Mouse (Mus musculus) erythroblast, adult 5-6 weeks (primary cell): ENCODE data around the gene Dennd4c. TPM values are rescaled to one million over a fixed set of nuclear protein-coding genes. Genes with fewer than 3 reads are reported as not detected.
"Not testable (repeated sequence)": the region's sequence is repeated elsewhere in the genome, so short reads cannot be mapped to it uniquely, and the experiment has no call there.

Experiments used
- ATAC-seq: replicated peaks from 2 replicates; pipeline ENCODE4 v1.8.0; 2016; ENCODE audit warnings: moderate number of reproducible peaks, mild to moderate bottlenecking, moderate TSS enrichment, inconsistent platforms; ENCODE audit not compliant: poor library complexity, low FRiP score, severe bottlenecking
- total RNA-seq, 2 experiments: library from RNA; stranded (forward) in 1 of 2; stranded (reverse) in 1 of 2; fragments of 150-400 nt in 1 of 2; fragments of 200-764, 138-1000 nt in 1 of 2; gene quantifications; 2 replicates each; pipeline versions ENCODE4 v1.2.3 to v1.2.4; 2015 to 2017; ENCODE audit warnings: low replicate concordance in 2 of 2

The Dennd4c gene
- total RNA-seq, 2 experiments from 2014 or later = 5.5 to 7.5 TPM

DNA sequence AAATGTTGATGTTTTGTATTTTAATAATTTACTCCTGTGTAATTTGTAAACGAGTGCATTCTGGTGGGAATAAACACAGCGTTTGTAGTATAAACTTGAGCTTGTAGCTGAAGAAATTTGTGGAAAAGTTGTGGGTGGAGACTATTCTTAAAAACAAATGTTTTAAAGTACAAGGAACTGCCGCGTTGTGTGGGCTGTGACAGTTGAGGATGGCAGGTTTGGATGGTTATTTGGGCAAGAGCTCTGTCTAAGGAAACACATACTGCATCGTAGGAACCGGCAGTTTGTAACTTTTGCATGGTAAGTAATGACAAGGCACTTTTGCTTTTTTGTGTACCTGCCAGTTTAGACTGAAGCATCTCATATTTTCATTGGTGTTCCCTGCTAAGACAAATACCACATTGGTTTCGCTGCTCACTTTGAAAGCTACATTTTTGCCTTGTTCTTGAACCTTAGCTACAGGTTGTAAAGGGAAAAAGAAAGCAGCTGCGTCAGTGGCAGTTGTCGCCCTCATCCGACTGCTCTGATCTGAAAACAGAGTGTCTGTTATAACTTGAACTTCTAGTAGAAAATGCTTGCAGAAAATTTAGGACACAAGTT lies 2.1 kb downstream of the Dennd4c start:
- ATAC-seq = no peak

DNA sequence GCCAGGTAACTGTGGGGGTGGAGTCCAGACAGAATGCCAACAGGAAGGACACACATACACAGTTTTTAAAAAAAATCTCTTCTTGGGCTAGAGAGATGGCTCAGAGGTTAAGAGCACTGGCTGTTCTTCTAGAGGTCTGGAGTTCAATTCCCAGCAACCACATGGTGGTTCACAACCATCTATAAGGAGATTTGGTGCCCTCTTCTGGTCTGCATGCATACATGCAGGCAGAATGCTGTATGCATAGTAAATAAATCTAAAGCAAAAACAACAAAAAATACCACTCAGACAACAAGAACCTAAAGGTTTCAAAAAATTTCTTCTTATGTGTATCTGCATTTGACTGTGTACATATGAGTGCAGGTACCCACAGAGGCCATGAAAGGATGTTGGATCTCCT lies 16.0 kb downstream of the Dennd4c start:
- no peak for ATAC-seq

DNA sequence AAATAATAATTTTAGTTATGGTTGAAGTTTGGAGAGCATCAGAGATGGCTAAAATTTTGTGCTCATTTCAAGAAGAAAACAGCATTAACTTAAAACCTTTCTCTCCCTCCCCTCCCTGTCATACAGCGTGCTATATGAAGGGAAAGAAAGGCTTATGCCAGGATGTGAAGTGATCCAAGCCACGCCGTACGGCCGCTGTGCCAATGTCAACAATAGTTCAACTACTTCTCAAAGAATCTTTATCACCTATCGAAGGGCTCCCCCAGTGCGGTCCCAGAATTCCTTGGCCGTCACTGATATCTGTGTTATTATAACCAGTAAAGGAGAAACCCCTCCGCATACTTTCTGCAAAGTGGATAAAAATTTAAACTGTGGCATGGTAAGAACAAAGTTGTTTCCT lies 29.2 kb downstream of the Dennd4c start:
- no peak for ATAC-seq

DNA sequence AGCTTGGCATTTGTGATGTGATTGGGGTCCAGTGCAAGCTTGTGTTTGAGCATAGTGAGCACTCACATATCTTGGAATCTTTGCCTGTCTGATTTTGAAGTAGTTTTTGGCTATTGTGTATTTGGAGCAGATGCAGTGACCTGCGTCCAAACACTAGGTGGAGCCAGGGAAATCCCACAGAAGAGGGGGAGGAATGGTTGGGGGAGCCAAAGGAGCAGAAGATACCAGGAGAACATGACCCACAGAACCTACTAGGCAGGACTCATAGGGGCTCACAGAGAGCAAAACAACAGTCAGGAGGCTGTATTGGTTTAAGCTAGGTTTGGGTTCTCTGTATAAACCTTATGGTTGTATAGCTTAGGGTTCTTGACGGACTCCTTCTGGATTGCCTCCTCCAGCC lies 62.2 kb downstream of the Dennd4c start:
- ATAC-seq = no peak

DNA sequence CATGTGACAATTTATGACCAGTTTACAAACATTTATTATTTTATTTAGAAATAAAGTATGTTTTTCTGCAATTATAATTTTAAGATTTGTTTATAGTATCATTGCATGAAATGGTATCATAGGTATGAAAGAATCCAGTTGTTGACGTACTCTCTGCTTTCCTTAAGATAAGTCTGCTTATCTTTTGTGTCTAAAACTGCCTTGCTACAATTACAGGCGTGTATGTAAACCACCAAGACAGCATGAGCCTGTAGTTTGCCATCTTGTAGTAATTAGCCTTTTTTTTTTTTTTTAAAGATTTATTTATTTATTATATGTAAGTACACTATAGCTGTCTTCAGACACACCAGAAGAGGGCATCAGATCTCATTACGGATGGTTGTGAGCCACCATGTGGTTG lies 66.5 kb downstream of the Dennd4c start:
- no peak for ATAC-seq

DNA sequence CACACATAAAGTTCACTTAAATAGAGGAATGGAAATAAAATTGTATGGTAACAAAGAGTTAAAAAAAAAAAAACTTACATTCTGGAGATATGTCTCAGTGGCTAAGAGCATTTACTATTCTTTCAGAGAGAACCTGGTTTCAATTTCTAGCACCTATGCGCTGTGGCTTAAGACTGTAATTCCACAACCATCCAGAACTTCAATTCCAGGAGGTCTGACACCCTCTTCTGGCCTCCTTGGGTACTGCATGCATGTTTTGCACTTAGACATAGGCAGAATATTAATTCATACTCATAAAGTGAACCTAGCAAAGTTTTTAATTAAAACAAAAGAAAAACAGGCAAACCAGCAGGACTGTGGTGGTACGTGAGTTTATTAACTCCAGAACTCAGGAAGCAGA lies 74.8 kb downstream of the Dennd4c start:
- peak; percentile 73; the same call in 1 of the 2 replicates for ATAC-seq

DNA sequence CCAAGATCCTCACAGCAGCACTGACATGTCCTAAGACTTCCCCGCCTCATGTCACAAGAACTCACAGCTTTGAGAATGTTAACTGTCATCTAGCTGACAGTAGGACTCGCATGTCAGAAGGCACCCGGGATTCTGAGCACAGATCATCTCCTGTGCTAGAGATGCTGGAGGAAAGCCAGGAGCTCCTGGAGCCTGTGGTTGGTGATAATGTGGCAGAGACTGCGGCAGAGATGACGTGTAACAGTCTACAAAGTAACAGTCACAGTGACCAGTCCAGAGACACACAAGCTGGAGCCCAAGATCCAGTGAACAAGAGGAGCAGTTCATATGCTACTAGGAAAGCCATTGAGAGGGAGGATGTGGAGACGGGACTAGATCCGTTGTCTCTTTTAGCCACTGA lies 76.8 kb downstream of the Dennd4c start:
- no peak for ATAC-seq

DNA sequence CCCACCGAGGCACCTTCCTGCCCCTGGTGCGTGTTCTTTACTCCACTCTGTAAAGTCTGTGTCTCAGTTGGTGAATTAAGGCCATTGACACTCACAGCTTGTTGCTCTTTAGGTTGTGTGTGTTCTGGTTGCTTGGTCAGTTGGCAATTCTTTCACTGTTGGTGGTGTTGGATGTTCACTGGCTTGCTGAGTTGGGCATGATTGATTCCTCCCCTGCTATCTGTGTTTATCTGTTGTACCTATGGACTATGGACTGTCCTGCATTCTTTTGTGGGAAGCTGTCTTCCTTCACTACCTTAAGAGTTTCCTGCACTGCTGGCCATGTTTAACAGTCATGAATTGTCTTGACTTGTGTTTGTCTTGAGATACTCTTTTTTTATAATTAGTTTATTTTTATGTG lies 83.5 kb downstream of the Dennd4c start:
- no peak for ATAC-seq

DNA sequence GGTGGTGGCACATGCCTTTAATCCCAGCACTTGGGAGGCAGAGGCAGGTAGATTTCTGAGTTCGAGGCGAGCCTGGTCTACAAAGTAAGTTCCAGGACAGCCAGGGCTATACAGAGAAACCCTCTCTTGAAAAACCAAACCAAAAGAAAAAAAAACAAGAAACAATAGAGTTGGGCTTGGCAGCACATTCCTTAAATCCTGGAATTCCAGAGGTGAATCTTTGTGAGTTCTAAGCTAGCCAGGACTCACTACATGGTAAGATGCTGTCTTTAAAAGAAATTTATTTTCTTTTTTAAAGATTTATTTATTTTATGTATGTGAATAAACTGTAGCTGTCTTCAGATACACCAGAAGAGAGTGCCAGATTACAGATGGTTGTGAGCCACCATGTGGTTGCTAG lies 92.8 kb downstream of the Dennd4c start:
- ATAC-seq = not testable (repeated sequence)

DNA sequence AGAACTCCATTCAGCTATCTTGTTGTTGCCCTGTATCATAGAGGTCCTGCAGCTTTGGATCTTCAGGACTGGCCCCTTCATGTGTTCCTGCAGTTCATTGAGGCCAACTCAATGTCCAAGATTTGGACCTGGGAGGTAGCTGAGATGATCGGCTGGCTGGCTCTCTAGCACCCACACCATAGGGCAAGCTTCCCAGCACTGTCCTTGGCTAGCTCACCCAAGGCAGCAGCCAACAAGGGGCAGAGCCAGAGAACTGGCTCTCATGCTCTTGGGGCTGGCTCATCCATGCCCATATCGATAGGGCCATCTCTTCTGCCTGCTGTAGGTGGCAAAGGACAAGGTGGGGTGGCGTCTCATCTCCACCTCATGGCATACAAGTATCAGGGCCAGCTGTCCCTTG lies 97.0 kb downstream of the Dennd4c start:
- ATAC-seq = peak; percentile 49; the same call in 1 of the 2 replicates

DNA sequence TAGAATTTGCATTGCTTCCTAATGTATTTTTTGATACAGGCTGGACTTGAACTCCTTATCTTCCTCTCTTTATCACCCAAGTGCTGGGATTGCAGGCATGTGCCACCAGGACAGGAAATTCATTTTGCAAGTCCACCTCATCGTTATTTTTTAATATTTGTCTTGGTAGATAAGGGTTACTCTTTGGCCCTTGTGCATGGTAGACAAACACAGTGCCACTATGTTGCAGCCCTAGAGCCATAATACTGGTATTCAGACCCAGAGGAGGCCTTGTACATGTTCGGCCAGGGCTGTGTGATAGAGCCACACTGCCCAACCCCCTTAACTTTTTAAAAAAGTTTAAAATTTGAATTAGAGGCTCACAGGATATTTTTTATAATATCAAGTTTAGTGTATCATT lies 98.9 kb downstream of the Dennd4c start:
- no peak for ATAC-seq

DNA sequence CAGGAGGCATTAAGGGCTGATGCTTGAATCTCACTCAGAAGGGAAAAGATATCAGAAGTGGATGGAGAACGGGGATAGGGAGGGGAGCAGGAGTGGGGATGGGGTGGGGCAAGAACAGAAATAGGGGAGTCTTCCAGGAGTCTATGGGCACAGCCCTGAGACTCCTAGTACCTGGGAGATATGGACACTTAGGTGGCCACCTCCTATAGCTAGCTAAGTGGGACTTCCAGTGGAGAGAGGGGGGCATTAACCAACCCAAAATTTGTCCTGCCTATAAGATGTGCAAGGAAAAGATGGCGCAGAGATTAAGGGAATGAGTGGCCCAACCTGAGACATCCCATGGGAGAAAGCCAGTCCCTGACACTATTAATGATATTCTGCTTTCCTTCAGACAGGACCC lies 103.0 kb downstream of the Dennd4c start:
- no peak for ATAC-seq

DNA sequence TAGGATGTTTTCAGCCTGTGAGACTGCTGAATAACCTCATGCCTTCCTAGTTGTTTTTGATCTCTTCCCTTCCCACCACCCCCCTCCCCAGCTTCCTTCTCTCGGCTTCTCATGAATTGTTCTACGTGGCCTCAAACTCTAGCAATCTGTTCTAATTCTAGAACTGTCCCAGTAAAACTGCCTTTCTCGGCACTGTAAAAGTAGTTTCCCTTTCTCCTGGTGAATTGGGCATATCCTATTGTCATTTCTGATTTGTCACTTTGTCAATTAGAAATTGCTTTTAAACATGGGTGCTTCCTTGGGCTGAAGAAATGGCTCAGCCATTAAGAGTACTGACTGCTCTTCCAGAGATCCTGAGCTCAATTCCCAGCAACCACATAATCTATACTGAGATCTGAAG lies 103.7 kb downstream of the Dennd4c start:
- no peak for ATAC-seq

DNA sequence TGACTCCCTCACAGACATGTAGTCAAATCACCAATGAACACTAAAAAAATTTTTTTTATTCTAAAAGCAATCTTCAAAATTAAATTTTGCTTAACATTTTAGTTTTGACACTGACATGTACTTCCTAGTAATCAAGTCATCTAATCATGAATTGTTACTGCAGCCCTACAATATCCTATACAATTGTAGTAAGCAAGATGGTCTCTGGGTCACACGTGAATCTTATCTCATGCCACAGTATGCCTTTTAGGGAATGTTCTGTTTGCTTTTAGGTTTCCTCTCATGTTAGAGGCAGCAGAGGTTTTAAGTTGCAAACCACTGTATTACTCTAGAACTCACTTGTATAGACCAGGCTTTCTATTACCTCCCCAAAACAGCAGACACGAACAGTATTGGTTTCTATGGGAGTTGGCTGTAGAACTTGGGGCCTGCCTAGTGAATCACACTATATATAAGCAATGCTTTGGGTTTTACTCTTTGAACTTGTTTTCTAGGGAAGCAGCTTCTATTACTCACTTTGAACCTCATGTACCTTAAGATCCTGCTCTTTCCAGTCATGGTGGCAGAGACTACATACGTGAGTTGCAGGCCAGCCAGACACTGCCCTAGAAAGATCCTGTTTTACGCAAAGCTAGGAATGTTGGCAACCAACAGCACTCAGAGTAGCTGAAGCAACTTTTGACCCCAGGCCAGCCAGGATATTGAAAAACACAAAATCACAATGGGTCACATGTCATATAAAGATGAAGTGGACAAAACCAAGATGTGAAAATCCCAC lies 104.6 kb downstream of the Dennd4c start:
- no peak for ATAC-seq

DNA sequence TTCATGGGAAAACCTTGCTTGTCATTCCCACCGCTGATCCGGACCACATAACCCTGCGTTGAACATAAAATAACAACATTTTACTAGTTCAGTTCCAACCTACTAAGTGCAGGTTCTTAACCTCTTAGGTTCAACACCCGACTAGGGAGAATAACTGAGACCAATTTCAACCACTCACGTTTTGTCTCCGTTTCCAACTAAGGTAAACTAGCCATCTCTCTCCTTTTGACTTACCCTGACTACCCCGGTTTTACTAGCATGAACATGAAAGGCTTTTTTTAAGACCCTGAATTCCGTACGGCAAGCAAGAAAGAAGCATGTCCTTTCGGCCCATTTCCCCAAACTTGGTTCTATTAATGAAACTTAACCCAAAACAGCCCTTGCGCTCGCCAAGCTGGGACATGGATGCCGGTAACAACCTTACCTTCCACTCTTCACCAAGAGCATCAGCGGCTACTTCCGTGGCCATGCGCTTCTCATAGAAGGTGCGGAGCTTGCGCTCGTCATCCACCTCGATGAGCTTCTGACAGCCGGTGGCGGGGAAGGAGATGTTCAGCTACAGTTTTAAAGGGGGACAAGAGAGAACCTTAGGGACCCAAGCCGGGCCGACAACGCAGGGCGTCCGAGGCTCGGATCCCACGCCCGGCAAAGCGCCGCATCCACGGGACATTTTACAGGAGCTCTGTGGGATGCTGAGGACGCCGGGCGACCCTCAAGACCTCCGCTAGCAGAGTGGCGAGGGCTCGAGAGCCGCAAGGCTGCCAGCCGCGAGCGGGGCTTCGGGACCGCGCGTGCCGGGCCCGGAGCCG lies 108.2 kb downstream of the Dennd4c start:
- ATAC-seq = peak; percentile 58

DNA sequence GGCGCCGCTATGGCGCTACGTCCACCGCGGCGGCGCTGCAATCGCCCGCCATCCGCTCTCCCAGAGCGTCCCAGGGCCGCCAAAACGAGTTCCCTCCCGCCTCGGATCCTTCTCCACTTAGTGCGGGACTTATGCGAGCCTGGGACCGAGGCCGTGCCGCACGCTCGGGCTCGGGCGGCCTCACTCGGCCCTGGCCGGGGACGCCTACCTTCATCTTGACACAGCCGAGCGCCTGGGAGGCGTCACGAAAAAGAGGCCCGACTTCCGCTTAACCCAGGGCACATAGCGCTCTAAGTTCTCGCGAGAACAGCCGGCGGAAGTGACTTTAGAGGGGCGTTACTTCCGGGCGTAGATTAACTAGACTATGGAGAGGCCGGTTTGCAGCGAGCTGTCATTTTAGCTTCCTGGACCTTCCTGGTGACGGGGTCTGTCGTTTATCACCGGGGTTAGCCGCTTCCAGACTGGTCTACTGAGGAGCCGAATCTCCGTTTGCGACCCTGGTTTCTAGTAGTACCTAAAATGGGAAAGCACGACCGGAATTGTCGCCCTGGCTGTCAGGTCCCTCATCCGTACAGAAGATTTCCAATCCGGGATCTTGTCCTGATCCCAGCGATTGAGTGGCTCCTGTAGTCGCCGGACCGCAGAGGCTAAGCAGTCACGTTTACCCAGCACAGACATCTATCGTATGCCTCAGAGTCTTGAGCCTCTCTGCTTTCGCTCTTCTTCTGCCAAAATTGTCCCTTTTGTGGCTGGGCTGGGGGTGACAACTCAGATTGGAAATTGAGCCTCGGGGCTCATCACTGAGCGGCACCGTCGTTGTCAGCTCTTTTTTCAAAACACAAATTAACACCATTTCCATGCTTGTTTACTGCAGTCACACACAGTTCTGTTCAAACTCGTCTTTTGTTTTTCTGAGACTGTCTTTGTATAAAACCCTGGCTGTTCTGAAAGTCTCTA lies 109.0 kb downstream of the Dennd4c start, which contains the start of gene Rps6:
Gene Rps6 (minus strand): TSS at position 300 of the 957 bp plus-strand sequence.
- peak; percentile 99 for ATAC-seq

DNA sequence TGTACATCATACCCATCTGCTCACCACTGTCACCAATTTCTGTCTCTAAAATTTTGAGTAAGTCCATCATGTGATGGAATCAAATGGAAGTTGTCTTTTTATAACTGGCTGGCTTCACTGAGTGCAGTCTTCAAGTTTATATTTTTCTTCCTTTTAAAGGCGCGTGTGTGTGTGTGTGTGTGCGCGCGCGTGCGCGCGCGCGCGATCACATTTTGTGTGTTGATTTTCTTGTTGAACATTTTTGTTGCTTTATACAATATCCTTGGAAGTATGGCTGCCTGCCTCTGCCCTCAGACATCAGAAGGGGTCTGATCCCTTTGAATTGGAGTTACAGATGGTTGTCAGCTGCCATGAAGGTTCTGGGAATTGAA lies 109.7 kb downstream of the Dennd4c start:
- ATAC-seq = no peak

DNA sequence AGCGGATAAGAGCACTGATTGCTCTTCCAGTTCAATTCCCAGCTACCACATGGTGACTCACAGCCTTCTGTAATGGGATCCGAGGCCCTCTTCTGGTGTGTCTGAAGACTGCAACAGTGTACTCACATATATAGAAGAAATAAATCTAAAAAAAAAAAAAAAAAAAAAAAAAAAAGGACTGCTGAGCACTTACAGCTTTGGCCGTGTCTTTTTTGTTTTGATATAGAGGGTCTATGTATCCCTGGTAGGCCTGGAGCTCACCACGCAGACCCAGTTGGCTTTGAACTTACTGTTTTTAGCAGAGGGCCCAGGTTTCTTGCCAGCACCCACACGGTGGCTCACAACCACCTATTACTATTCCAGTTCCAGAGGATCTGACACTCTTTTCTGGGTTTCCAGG lies 115.7 kb downstream of the Dennd4c start:
- ATAC-seq = no peak

DNA sequence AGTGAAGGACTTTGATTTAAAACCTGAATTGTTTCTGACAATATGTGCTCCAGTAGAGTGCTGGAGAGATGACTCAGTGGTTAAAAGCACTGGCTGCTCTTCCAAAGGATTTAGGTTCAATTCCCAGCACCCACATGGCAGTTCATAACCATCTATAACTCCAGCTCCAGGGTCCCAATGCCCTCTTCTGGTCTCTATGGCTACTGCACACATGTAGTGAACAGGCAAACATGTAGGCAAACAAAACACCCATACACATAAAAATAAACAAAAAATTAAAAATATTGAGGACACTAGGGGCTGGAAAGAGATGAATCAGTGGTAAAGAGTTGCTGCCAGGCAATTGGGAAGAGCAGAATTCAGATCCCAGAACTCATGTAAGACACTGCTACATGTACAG lies 123.6 kb downstream of the Dennd4c start:
- ATAC-seq = no peak

DNA sequence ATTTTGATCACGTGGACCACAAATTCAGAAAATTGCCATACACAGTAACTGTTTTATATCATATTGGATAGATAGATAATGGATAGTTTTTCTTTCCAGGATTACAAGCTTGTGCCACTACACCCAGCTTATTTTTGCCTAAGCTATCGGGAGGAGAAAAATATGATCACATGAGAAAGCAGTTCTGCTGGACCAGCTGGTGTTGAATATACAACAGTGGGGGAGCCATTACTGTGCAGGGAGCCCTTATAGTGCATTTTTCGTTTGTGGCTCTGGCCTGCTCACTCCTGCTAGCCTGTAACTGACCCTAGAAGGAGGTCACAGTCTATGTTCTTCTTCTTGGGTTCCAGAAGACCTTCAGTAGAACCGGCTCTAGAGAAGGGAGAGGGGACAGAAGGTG lies 124.7 kb downstream of the Dennd4c start:
- no peak for ATAC-seq
